Mouse (Mus musculus) CD4-positive, CD25-positive, alpha-beta regulatory T cell, adult 2 months (primary cell): ENCODE data around the gene Trim47.
"Not testable (repeated sequence)": the region's sequence is repeated elsewhere in the genome, so short reads cannot be mapped to it uniquely, and the experiment has no call there.

Source experiments
- DNase-seq: peaks from one replicate; pipeline ENCODE4 v3.0.0-alpha.2; 2012; ENCODE audit warnings: low read depth, low spot score

Trim47 gene

GRCm38 (mm10) chr11:116107777-116108285, 19.2 kb downstream of the Trim47 start:
- DNase-seq, result no peak

GRCm38 (mm10) chr11:116106963-116107776, 19.8 kb downstream of the Trim47 start:
- no peak for DNase-seq

- no peak for DNase-seq
Observed at GRCm38 (mm10) chr11:116106154-116106962, 20.7 kb downstream of the Trim47 start.

GRCm38 (mm10) chr11:116105065-116105464, 21.9 kb downstream of the Trim47 start:
- no peak for DNase-seq

GRCm38 (mm10) chr11:116104006-116104646, 22.9 kb downstream of the Trim47 start:
- no peak for DNase-seq

- DNase-seq, result no peak
Observed at GRCm38 (mm10) chr11:116103572-116103971, 23.4 kb downstream of the Trim47 start.

- DNase-seq, result no peak
Observed at GRCm38 (mm10) chr11:116102472-116102871, 24.5 kb downstream of the Trim47 start.

GRCm38 (mm10) chr11:116101931-116102381, 25.1 kb downstream of the Trim47 start:
- DNase-seq, result no peak

GRCm38 (mm10) chr11:116100839-116101238, 26.2 kb downstream of the Trim47 start:
- no peak for DNase-seq

GRCm38 (mm10) chr11:116100385-116100784, 26.6 kb downstream of the Trim47 start:
- DNase-seq, result no peak

GRCm38 (mm10) chr11:116099462-116099861, 27.5 kb downstream of the Trim47 start:
- DNase-seq, result no peak

- DNase-seq, result no peak
Observed at GRCm38 (mm10) chr11:116098711-116099460, 28.1 kb downstream of the Trim47 start.

- DNase-seq, result peak; percentile 71
Observed at GRCm38 (mm10) chr11:116096213-116097108, 30.5 kb downstream of the Trim47 start.

GRCm38 (mm10) chr11:116095573-116095972, 31.4 kb downstream of the Trim47 start:
- no peak for DNase-seq

- DNase-seq, result no peak
Observed at GRCm38 (mm10) chr11:116093771-116094565, 33.0 kb downstream of the Trim47 start.

- not testable (repeated sequence) for DNase-seq
Observed at GRCm38 (mm10) chr11:116092959-116093358, 34.1 kb downstream of the Trim47 start.

GRCm38 (mm10) chr11:116091591-116091990, 35.4 kb downstream of the Trim47 start:
- no peak for DNase-seq

- DNase-seq, result no peak
Observed at GRCm38 (mm10) chr11:116089545-116089944, 37.5 kb downstream of the Trim47 start.

GRCm38 (mm10) chr11:116088741-116089394, 38.1 kb downstream of the Trim47 start:
- DNase-seq, result no peak
